Mouse (Mus musculus) liver, adult 2 months (tissue): ENCODE results near the gene Fam166a. TPM values are rescaled to one million over a fixed set of nuclear protein-coding genes. Genes with fewer than 3 reads are reported as not detected.

Source experiments
- DNase-seq: peaks from one replicate; pipeline ENCODE4 v3.0.0-alpha.2; 2011; ENCODE audit warnings: low read depth, low spot score; ENCODE audit errors: extremely low read depth
- H3K27ac ChIP-seq: fragments of 200-500 bp; replicated peaks from 2 replicates; pipeline ENCODE4 v1.5.1; 2012; ENCODE audit warnings: low read depth, mild to moderate bottlenecking, control low read depth, inconsistent platforms, low read length; ENCODE audit not compliant: insufficient read depth
- H3K27me3 ChIP-seq: fragments of 200-500 bp; 2 replicates; pipeline ENCODE4 v1.6.1; 2012; ENCODE audit warnings: mild to moderate bottlenecking, moderate library complexity, low read length, inconsistent platforms; ENCODE audit not compliant: control insufficient read depth, insufficient read depth
- H3K36me3 ChIP-seq: fragments of 200-500 bp; 2 replicates; pipeline ENCODE4 v1.6.1; 2012; ENCODE audit warnings: low read length, inconsistent platforms; ENCODE audit not compliant: control insufficient read depth, insufficient read depth
- H3K4me1 ChIP-seq: fragments of 200-500 bp; 2 replicates; pipeline ENCODE4 v1.6.1; 2011; ENCODE audit warnings: low read length; ENCODE audit not compliant: control insufficient read depth, insufficient read depth
- H3K4me3 ChIP-seq: fragments of 200-500 bp; 2 replicates; pipeline ENCODE4 v1.5.1; 2011; ENCODE audit warnings: low read depth, mild to moderate bottlenecking, control low read depth, low read length, moderate library complexity; ENCODE audit not compliant: insufficient read depth
- H3K79me2 ChIP-seq: fragments of 200-500 bp; 2 replicates; pipeline ENCODE4 v1.6.1; 2012; ENCODE audit warnings: inconsistent platforms, mild to moderate bottlenecking, low read length, moderate library complexity; ENCODE audit not compliant: control insufficient read depth, insufficient read depth
- H3K9ac ChIP-seq: fragments of 200-500 bp; 2 replicates; pipeline ENCODE4 v1.6.1; 2012; ENCODE audit warnings: low read depth, mild to moderate bottlenecking, control low read depth, inconsistent platforms, low read length
- CTCF ChIP-seq: fragments of 200-500 bp; IDR thresholded peaks from 2 replicates; pipeline ENCODE4 v1.5.1; 2011; ENCODE audit warnings: low read depth, low read length, control low read depth
- POLR2A ChIP-seq: fragments of 200-500 bp; IDR thresholded peaks from 2 replicates; pipeline ENCODE4 v1.6.1; 2011; ENCODE audit warnings: low read length, control low read depth; ENCODE audit not compliant: insufficient read depth; ENCODE audit errors: extremely low read depth
- WGBS: fragments of 180-500 bp; shearing (Covaris S2); methylation state at CpG from one replicate; pipeline ENCODE4 v1.1.7; 2018; 5-methylcytosine and 5-hydroxymethylcytosine counted together
- polyA plus RNA-seq: library from polyadenylated mRNA; depleted of rRNA; stranded (reverse); fragments of >200 nt; gene quantifications from 2 replicates; pipeline ENCODE4 v1.2.3, GENCODE M21; 2012; rRNA removed
- total RNA-seq: library from RNA; depleted of rRNA; stranded (reverse); fragments of >200 nt; gene quantifications from 2 replicates; pipeline ENCODE4 v1.2.3, GENCODE M21; 2014; rRNA removed

The Fam166a gene
- total RNA-seq, result not detected in 2 replicates
- polyA plus RNA-seq, result 0.07 TPM in 1 of 2 replicates, not detected in the other

- H3K79me2 ChIP-seq, result no peaks in the 10 kb centered on the region
Observed at GRCm38 (mm10) chr2:25218445-25218844, at the start of gene Fam166a. Gene Fam166a (plus strand): TSS chr2:25218745.

GRCm38 (mm10) chr2:25169778-25170177 lies 48.8 kb upstream of the Fam166a start:
- Histone ChIP-seq H3K36me3 (no peaks in the 10 kb centered on the region), H3K9ac (no peak overlapping the region), H3K27ac (no peak overlapping the region), H3K4me1 (no peaks in the 10 kb centered on the region), H3K79me2 (no peaks in the 10 kb centered on the region), H3K27me3 (no peaks in the 10 kb centered on the region), H3K4me3 (no peak overlapping the region)
- no peak for DNase-seq
- 60% methylated on average over 5 of the region's 5 CpGs for WGBS
- TF ChIP-seq CTCF, result no peak
- no peak for TF ChIP-seq POLR2A

More at GRCm38 (mm10) chr2:25218445-25218844, at the start of gene Fam166a:
- DNase-seq, result no peak
- no peaks in the 10 kb centered on the region for H3K4me1 ChIP-seq
- no peak within 1 kb of the TSS for H3K9ac ChIP-seq
- no peak within 1 kb of the TSS for H3K27ac ChIP-seq
- no peaks in the 10 kb centered on the region; the same call in 1 of the 2 replicates for H3K36me3 ChIP-seq
- H3K4me3 ChIP-seq, result no peak within 1 kb of the TSS
- H3K27me3 ChIP-seq, result no peaks in the 10 kb centered on the region
- TF ChIP-seq CTCF (no peak), POLR2A (no peak)

- Histone ChIP-seq H3K36me3 (no peaks in the 10 kb centered on the region), H3K4me1 (no peaks in the 10 kb centered on the region), H3K27ac (no peak overlapping the region), H3K9ac (no peak overlapping the region), H3K27me3 (no peaks in the 10 kb centered on the region), H3K4me3 (no peak overlapping the region), H3K79me2 (no peaks in the 10 kb centered on the region)
- no peak for DNase-seq
- WGBS, result 70% methylated on average over 10 of the region's 10 CpGs
- TF ChIP-seq POLR2A, result no peak
- no peak for TF ChIP-seq CTCF
Observed at GRCm38 (mm10) chr2:25170326-25171100, 48.0 kb upstream of the Fam166a start.

GRCm38 (mm10) chr2:25171101-25171768 lies 47.3 kb upstream of the Fam166a start:
- WGBS, result 94% methylated on average over 6 of the region's 6 CpGs
- Histone ChIP-seq H3K79me2 (no peaks in the 10 kb centered on the region), H3K4me3 (no peak overlapping the region), H3K27ac (no peak overlapping the region), H3K36me3 (no peaks in the 10 kb centered on the region), H3K9ac (no peak overlapping the region), H3K27me3 (no peaks in the 10 kb centered on the region), H3K4me1 (no peaks in the 10 kb centered on the region)
- no peak for TF ChIP-seq POLR2A
- no peak for TF ChIP-seq CTCF
- DNase-seq, result no peak

GRCm38 (mm10) chr2:25171769-25172153 lies 46.8 kb upstream of the Fam166a start:
- Histone ChIP-seq H3K27me3 (no peaks in the 10 kb centered on the region), H3K9ac (no peak overlapping the region), H3K4me1 (no peaks in the 10 kb centered on the region), H3K79me2 (no peaks in the 10 kb centered on the region), H3K36me3 (no peaks in the 10 kb centered on the region), H3K4me3 (no peak overlapping the region), H3K27ac (no peak overlapping the region)
- DNase-seq, result no peak
- TF ChIP-seq CTCF (no peak), POLR2A (no peak)
- 92% methylated on average over 1 of the region's 1 CpGs for WGBS

- Histone ChIP-seq H3K9ac (no peak overlapping the region), H3K36me3 (no peaks in the 10 kb centered on the region), H3K27ac (no peak overlapping the region), H3K4me3 (no peak overlapping the region), H3K27me3 (no peaks in the 10 kb centered on the region), H3K4me1 (no peaks in the 10 kb centered on the region), H3K79me2 (no peaks in the 10 kb centered on the region)
- no peak for DNase-seq
- TF ChIP-seq POLR2A (no peak), CTCF (no peak)
- WGBS, result 88% methylated on average over 8 of the region's 8 CpGs
Observed at GRCm38 (mm10) chr2:25172629-25173028, 45.9 kb upstream of the Fam166a start.
